ENCODE assay signal across 12 mouse cellular contexts in the genomic region with DNA sequence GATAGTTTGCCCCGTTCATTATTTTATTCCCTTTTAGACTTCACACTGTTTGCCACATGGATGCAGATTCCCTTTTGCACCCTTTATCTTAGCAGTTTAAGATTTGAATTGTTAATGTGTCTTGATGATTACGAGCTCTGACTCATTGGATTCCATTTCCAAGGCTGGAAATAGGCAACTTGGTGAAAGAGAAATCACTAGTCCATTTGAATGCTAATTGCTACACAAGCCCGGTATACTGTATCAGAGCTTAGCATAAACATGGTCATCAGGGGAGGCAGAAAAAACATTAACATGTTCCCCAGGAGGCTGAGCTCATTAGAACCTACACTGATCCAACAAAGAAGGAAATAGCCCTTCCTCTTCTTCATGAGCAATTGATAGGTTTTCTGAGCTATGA.
"Had no signal": no experiment of that assay in that cellular context is flagged by ENCODE, and none has a peak within 500 bp of the region (broad histone marks: within the 10 kb centered on the region; RNA-seq: fewer than 3 reads in every experiment).

No protein-coding gene starts in this region.

- DNase-seq: kidney, postnatal 25 days; layer of hippocampus, adult 9-11 months; liver, embryonic 13.5 days; lung, adult 2 months; thymus, adult 2 months; thymus, postnatal 14 days; thymus, postnatal 4 days had no signal

- H3K4me1 ChIP-seq: liver, embryonic 13.5 days had no signal

- ATAC-seq: midbrain, embryonic 16.5 days had no signal

- H3K4me2 ChIP-seq: liver, embryonic 13.5 days; midbrain, embryonic 12.5 days had no signal

- H3K27ac ChIP-seq: kidney, postnatal 0 days; layer of hippocampus, adult 2 months; liver, embryonic 13.5 days; macrophage; midbrain, embryonic 12.5 days had no signal

- H3K27me3 ChIP-seq: liver, embryonic 13.5 days; midbrain, embryonic 12.5 days had no signal

- H3K4me3 ChIP-seq: layer of hippocampus, adult 2 months; liver, embryonic 13.5 days; midbrain, embryonic 12.5 days had no signal

- H3K9ac ChIP-seq: liver, embryonic 13.5 days; midbrain, embryonic 12.5 days had no signal

- H3K9me3 ChIP-seq: liver, embryonic 13.5 days; midbrain, embryonic 12.5 days had no signal

- H3K36me3 ChIP-seq: liver, embryonic 13.5 days; midbrain, embryonic 12.5 days had no signal
